Mouse (Mus musculus) MEL-GATA-1-ER (cell line): ENCODE results near the gene Mroh2a.

Experiments used
- DNase-seq: peaks from one replicate; pipeline ENCODE4 v3.0.0-alpha.2; 2012; ENCODE audit warnings: low read depth; ENCODE audit errors: extremely low read depth

Mroh2a gene

DNA sequence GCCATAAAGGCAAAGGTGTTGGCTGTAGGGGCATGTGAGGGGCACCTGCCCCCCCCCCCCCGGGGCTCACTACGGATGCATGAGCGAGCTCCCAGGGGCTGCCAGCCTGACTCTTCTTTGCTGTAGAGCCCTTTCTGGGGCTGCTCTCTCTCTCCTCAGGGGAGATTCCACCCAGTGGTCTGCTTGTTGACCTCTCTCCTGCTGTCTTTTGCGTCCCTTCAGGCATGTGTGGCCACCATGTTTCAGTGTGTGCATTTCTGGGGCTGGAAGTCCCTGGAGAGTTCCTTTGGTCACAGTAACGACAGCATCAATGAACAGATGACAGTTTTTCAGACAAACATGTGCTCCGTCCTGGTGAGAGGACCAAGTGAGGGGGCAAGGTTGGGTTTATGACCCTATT, 31.6 kb downstream of the Mroh2a start:
- no peak for DNase-seq

DNA sequence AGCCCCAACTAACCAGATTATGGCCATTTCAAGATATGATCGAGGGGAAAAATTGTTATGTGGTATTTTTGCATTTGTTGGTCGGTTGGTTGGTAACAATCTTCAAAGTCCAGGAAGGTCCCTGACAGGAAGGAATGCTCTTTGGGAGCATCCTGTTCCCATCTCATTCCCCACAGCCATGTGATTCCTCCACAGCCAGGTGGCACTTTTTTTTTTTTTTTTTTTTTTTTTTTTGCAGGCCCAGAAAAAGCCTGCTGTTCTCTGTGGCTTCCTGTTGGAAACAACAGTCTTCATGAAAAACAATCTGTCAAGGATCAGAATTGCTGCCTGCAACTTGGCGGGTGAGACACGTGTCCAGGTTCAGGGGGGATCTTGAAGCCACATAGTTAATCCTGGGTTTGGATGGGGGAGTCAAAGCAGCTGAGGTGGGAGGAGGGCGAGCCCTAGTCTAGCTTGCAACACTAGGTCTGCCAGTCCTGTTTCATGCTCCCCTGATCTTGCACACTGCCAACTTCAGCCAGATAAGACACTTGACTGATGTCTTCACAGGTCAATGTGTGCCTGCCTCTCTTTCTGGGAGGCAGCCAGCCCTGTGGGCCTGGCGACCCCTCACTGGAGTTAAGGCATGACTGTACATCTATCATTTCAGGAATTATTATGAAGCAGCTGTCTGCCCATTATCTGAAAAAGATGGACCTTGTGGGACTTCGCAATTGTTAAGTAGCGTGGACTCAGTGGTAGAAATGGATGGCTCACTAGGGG, 32.3 kb downstream of the Mroh2a start:
- no peak for DNase-seq

DNA sequence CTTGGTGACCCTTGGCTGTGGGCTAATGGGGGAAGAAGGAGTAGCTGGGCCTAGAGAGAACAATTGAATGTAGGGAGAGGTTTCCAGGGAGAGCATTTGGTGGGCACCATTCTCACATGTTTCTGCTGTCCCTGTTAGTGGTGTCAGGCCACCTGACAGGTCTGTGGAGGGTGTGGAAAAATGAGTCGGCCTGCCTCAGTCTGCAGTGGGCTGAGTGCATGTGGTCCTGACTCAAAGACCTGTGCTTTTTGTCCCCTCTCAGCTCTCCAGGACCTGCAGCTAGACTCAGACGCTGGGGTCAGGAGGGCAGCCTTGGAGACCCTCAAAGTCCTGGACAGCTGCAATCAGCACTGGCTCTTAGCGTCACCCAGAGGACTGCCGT, 32.8 kb downstream of the Mroh2a start:
- no peak for DNase-seq

DNA sequence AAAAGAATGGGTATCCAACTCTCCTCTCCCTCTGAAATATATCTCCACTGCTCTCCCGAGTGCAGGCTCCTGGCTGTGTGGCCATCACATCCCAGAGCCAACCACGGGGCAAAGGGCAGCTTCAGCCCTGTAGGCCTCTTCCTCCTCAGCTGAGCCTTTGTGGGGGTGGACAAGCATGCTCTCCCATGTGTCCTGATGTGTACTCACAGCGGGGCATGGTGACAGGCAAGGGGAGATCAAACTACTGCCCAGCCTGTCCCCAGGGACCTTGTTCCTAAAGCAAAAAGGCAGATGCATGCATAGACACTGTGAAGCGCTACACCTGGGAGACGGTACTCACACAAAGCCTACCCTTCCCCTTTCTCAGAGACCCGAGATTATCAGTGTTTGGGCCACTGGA, 33.3 kb downstream of the Mroh2a start:
- DNase-seq: no peak

DNA sequence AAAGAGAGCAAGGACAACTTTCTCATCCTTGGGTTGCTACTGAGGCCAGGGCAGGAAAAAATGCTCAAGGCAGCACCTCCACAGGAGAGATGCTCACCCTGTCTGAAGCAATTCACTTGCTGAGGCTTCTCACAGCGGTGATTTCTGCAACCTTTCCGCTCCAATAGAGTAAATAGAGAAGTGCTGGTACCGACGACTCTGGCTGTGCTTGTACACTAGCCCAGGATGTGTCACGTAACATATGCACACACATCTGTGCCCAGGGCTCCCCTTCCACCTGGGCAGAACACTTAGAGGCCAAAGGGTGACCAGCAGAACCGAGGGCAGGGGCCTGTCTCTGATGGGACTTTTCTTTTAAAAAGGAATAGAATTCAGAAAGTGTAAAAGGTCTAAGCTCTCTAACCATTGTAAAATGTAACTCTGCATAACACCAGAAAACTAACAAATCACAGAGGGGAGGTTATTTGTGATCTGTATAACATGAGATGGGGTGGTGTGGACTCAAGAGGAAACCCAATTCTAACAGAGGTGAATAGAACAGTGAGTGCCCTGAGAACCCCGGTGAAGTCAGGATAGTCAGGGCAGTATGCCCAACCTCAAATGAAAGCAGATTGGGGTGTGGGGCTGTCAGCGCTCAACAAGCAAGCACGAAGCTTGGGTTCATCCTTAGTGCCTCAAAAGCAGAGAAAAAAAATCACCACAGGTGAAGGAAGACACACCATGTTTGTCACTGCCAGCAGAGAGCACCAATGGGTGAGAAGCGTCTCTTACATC, 34.0 kb downstream of the Mroh2a start:
- no peak for DNase-seq

DNA sequence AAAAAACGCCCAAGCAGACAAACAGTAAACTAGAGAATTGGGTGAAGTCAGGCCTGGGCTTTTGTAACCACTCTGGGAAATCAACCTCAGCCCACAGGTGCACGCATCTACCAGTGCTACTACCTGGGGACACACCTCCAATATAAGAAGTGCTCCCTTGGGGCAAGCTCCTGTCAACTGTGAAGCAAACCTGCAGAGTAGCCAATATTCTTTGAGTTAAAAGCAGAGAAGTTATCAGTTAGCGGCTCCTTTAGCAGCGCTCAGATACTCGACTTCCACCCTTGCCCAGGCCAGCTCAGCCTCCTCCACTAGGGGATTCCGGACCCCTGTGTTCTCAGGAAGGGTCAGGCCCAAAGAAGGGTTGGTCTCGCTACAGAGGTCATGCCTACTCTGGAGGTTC, 34.9 kb downstream of the Mroh2a start:
- DNase-seq: no peak

DNA sequence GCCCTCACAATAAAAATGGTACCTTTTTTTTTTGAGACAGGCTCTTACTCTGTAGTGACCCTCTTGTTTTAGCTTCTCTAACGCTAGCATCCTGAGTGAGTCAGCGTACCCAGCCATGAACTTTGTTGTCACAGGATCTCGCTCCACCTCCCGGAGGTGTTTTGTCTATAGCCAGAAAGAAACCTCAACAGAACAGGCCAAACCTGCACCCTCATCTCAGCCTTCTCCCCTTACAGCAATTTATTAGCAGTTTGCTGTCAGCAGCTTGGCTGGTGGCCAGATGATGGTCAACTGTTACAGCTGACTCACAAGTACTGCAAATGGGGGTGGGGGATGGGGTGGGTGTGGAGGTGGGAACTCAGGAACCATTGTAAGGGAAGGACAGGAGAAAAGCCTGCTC, 35.5 kb downstream of the Mroh2a start:
- DNase-seq: peak; percentile 58

DNA sequence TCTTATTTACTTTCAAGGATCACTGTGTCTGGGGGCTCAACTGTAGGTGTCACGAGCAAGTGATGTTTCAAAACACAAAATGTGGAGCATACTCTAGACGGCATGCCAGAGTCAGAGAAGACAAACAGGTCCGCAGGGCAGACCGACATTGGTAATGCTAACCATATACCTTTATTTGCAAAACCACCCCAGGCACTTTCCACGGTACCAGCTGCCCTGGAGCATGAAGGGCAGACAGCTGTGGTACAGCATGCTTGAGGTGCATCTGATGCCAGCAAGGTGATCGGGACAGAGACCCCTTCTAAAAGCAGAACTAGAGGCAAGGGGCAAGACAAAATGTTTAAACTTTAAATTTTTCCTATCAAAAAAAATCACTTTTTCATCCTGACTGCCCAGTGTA, 36.2 kb downstream of the Mroh2a start:
- DNase-seq: no peak

DNA sequence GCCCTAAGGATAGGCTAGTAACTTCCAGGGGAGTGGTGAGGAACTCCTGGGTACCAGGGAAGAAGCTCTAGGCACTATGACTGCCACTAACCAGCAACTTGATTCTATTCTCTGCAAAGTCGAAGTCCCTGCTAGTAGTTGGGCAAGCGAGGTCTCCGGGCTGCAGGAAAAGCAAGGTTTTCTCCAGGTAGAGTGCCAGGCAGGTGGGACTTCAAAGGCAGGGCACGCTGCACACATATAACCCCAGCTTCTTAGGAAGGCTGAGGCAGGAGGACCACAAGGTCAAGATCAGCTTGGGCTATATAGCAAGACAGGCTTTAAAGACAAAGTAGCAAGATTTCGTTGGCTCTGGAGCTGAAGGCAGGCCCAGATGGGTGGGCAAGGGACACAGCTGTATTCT, 37.0 kb downstream of the Mroh2a start:
- DNase-seq: no peak

DNA sequence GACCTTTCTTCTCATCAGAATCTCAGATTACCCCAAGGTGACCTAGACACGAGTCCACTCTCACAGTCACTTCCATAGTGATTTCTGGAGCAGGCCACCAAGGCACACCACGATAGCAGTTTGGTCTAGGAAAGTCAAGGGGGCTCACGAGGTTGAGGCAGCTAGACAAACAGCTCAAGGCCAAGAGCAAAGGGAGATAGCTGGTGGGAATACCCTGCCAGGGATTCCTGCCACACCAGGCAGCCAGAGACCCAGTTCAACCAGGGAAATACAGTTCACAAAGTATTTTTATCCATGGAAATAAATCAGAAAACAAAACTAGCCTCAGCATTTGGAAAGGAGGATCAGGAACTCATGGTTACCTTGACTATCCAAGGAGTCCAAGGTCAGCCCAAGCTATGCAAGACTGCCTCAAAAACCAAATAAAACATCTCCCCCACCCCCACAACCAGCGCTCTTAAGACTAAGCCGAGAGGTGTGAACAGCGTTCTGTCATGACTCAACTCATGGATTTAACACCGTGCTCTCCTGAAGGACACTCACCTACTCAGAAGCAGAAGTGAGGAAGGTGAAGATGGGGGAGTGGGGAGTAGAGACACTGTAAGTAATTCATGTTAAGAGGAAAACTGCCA, 37.6 kb downstream of the Mroh2a start:
- DNase-seq: no peak

DNA sequence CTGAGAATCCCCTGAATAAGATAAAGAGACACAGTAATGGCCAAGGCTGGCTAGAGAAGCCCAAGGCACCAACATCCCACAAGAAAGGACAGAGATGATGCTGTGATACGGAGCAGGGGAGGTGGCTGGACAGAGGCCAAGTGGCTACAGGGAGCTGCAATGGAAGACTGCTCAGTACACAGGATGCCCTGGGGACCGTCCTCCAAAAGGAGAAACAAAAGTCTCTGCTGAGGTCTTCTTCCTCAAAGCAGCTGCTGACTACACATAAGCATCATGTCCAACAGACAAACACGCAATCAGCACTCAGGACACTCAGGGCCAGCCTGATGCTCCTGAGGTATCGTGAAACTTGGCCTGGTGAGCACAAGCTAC, 38.1 kb downstream of the Mroh2a start:
- DNase-seq: no peak

DNA sequence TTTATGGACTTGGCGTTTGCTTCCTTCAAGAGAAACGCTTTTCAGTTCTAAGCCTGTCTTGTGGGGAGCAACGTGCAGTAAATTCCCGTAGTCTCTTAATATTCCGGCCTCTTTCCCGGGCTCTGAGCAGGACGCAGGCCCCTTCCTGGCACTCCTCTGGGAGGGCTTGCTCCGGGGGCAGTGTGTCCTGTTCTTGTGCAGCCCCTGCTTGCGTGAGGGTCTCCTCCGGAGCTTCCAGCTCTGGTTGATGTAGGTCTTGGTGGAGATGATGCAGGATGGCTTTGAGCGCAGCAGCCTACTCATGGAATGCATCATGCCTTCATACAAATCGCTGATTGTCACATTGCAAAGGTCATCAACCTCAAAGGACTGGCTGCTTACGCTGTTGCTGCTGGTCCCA, 39.3 kb downstream of the Mroh2a start:
- no peak for DNase-seq

DNA sequence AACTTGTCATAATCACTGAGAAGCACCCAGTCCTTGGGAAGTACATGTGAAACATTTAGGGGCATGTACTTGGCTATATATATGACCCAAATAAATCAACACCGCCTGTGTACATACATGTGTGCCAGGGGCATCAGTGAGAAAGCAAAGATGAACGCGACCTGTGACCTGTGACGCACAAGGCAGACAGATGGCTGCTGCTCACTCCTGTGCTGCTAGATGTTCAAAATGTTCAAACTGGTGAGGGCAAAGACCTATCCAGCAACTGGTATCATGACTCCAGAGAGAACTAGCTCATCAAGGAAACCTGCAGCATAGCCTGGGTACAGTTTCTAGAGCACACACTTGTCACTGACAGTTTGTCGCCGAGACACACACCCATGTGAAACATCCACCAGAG, 40.7 kb downstream of the Mroh2a start:
- DNase-seq: no peak

DNA sequence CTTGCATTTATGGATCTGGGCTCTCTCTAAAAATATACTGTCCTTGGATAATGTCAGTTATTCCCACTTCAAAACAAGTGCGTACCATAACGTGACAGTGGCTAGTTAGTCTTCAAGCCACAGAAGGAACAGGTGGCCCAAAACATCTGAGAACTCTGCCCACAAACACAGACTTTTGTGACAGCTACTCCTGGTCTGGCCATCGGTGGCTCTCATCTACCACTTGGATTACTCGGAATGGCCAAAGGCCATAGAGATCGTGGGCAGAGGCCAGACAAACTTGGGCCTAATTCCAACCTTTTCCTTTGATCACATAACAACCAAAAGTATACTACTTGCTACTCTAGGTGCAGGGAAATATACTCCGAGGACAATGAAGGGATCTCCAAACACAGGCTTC, 41.3 kb downstream of the Mroh2a start:
- no peak for DNase-seq

DNA sequence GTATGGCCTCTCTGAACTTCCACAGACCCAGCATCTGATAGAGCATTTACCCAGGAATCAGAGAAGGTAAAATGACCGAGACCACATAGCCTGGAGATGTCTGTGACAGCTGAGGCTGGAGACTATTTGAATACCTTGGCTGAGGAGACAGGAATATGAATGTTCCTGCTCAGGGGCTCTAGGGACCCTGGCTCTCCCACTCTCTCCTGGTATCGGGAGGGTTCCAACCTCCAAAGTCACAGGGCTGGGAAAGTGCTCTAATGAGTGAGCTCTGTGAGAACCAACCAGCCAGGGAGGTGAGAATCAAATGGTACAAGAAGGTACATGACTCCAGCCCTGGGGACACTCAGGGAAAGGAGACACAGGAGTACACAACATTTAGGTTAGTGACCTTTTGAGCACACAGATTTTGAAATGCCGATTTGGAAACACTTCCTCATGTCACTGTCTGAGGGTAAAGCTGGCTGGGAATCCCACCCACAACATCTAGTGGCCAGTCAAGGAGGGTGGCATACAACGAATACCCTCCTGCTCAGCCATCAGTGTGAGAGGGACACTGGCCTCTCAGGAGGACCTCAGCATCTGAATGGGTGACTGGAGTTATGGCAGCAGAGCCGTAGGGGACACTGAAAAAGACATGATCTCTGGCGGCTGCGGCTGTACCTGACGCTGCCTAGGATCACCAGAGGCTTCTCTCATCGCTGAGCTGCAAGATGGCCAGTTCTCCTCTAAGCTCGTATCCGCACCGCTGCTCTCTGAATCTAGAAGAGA, 42.9 kb downstream of the Mroh2a start:
- no peak for DNase-seq

DNA sequence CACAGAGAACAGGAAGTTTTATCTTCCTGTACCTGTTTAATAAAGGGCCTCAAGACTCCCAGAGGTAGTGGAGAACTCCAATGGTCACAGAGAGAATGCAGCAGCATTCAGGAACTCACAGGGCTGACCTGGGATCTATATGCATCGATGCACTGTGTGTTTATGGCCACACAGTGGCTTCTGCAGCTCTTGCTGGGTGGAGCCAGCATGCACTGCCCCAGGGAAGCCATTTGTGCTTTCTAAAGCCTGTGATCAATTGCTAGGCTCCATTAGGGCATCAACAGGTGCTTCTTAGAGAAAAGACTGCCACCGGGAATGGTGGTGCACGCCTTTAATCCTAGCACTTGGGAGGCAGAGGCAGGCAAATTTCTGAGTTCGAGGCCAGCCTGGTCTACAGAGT, 46.1 kb downstream of the Mroh2a start:
- no peak for DNase-seq

DNA sequence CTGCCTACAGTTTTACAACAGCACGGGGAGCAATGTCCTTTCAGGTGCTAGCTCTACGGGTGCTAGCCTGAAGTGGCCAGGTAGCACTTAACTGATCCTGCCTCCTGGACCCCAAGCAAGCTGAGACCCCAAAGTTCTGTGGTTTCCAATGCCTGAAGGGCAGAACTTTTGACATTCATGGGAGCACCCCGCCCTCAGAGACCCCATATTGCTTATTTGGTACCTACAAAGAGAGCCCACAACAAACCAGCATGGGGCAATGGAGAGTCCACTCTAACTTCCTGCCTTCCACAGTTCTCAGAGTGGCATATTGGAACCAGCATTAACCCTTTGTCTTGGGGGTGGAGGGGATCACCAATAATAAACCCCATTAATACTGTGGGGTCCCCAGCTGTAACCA, 46.5 kb downstream of the Mroh2a start:
- DNase-seq: no peak

DNA sequence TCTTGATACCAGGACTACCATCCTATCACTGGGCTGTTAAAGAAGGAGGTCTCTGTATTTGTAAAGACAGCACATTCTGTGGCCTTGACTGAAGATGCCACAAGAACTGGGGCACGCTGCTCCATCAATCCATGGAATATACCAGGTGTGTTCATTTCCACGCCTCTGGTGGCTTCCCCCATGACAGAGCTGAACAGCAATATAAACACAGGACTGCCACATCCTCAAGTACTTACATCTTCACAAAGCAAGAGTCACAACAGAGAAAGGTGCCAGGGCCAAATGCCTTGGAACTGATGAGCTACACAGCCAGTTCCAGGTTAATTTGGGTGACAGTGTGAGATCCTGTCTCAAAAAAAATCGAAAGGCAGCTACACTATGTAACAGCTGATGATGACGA, 47.0 kb downstream of the Mroh2a start:
- no peak for DNase-seq

DNA sequence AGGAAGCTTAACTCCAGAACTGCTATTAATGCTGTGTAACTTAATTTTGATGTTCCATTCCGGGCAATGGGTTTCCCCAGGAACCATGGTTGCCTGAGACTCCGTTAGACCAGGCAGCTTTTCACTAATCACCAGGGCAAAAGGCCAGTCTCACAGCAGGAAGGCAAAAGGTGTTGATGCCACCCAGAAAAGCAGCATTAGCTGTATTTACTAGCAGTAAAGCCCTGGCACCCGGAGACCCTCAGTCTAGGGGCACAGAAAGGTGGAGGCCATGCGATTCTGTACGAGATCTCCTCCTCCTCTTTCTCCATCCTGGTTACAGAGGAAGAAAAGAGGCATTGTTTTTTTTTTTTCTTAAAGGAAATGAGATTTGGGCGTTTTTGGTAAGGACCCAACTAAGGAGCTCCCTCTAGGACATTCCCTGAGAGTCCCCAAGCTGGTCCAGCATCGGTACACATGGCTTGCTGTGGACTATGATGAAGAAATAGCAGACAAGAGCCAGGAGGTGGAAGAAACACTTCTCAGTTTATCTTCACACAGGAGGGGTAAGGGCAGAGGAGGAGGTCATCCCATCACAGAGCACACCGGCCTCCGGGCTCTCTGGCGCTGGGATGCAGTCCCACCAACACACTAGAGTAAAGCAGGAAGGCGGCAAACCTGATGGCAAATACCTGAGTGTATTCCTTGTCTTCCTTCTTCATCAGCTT, 47.7 kb downstream of the Mroh2a start:
- no peak for DNase-seq

DNA sequence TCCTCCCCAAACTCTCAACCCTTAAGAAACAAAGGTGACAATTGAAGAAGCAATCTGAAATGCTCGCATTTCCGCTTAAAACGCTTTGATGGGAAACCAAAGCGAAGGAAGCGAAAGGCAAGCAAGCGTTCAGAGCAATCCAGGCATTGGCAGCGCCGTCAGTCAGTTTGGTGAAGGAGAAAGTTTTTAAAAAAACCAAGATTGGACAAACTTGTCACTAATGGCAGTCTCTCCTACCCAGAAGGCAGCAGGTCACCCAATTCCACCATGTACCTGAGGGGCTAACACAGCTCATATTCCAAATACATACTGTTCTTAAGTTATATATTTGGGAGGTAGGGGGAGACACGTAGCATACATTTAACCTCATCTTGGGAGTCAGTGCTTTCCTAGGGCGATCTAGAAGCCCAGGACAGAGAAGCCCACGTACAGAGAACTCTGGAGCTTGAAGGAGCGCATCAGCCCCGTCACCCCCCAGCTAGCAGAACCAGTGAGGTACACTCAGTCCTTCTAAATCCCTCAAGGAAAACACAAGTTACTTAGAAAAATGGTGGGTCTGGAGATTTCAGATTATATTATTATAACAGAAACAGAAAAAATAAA, 48.4 kb downstream of the Mroh2a start:
- no peak for DNase-seq
